ENCODE assay signal across 7 mouse cellular contexts in the genomic region with DNA sequence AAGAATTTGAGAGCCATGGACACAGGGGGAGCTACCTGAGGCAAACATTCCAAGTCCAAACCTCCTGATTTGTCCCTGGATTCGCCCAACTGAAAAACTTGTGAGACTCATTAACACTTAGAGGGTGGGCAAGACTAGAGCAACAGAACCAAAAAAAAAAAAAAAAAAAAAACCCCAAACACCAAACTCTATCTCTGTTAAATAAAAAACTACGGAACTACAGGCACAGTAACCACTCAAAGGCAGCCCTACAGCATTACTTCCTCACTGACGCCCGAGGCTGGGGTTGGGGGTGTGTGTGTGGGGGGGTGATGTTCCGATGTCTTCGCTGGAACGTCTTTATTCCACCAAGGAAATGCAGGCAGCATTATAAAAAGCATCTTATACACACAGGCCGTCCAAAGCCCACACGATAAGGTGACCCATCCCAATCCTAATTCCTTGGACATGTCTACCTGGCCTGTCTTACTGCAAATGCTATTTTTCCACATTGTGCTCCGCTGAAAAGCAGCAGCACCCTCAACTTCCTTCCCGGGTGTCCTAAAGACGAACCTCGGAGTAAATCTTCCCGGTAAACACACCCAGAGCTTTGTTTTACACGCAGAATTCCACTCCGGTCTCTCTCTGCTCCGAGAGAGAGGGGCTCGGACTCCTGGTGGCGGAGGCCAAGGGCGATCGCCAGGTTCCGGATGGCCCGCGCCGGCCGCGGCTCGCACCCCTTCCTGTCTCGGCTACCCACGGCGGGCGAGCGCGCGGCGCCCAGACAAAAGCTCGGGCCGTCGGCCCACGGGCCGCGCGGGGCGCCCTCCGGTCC. TPM values are rescaled to one million over a fixed set of nuclear protein-coding genes. Genes with fewer than 3 reads are reported as not detected.
DNase-seq lines count a peak whose midpoint lies in the region; ATAC-seq and TF ChIP-seq lines count a peak whose summit lies in the region.

No protein-coding gene starts in this region.

- peak overlapping the region; percentile 49 for H3K4me3 ChIP-seq in C2C12 (ENCODE audit: insufficient read depth, poor library complexity, severe bottlenecking)
- peak overlapping the region; percentile 84 for H3K4me3 ChIP-seq in hindbrain, embryonic 11.5 days (ENCODE audit: low read depth, low read length)
- peak overlapping the region; percentile 72 for H3K4me3 ChIP-seq in liver, embryonic 16.5 days (ENCODE audit: low read depth, low read length)
- peak overlapping the region; percentile 87 for H3K4me3 ChIP-seq in neural tube, embryonic 15.5 days (replicated peaks)

- no peaks in the 10 kb centered on the region for H3K9me3 ChIP-seq in hindbrain, embryonic 11.5 days (ENCODE audit: control insufficient read depth, low read length)
- no peaks in the 10 kb centered on the region for H3K9me3 ChIP-seq in liver, embryonic 16.5 days (replicated peaks; ENCODE audit: control insufficient read depth, low read length)
- H3K9me3 ChIP-seq in neural tube, embryonic 15.5 days (replicated peaks): no peaks in the 10 kb centered on the region

- H3ac ChIP-seq in C2C12 (ENCODE audit: control insufficient read depth, insufficient read length, low read depth): peak overlapping the region; percentile 87

- H3K27ac ChIP-seq in hindbrain, embryonic 11.5 days (ENCODE audit: low read depth, low read length): peak overlapping the region; percentile 92
- peak overlapping the region; percentile 71 for H3K27ac ChIP-seq in liver, embryonic 16.5 days (ENCODE audit: low read length)
- peak overlapping the region; percentile 95 for H3K27ac ChIP-seq in neural tube, embryonic 15.5 days (replicated peaks)

- H3K79me3 ChIP-seq in C2C12 (ENCODE audit: low read depth): peaks cover 10% of the 10 kb centered on the region

- no peak for TF ChIP-seq CTCF in C2C12 (IDR thresholded peaks at IDR 0.05; ENCODE audit: control insufficient read depth, insufficient read depth, insufficient read length)

- H3K9ac ChIP-seq in hindbrain, embryonic 11.5 days (ENCODE audit: low read depth, low read length): peak overlapping the region; percentile 92
- peak overlapping the region; percentile 74 for H3K9ac ChIP-seq in liver, embryonic 16.5 days (ENCODE audit: low read depth, low read length)
- H3K9ac ChIP-seq in neural tube, embryonic 15.5 days (replicated peaks): peak overlapping the region; percentile 84

- H3K4me1 ChIP-seq in hindbrain, embryonic 11.5 days (replicated peaks; ENCODE audit: control insufficient read depth, insufficient read depth, low read length): peaks cover 4% of the 10 kb centered on the region; the same call in 1 of the 2 replicates
- H3K4me1 ChIP-seq in liver, embryonic 16.5 days (ENCODE audit: control insufficient read depth, low read depth, low read length): peaks cover 54% of the 10 kb centered on the region
- peaks cover 47% of the 10 kb centered on the region for H3K4me1 ChIP-seq in neural tube, embryonic 15.5 days

- H3K36me3 ChIP-seq in C2C12 (ENCODE audit: control insufficient read depth, insufficient read depth): no peaks in the 10 kb centered on the region
- no peaks in the 10 kb centered on the region for H3K36me3 ChIP-seq in hindbrain, embryonic 11.5 days (ENCODE audit: control insufficient read depth, insufficient read depth, low read length)
- no peaks in the 10 kb centered on the region for H3K36me3 ChIP-seq in liver, embryonic 16.5 days (ENCODE audit: control insufficient read depth, insufficient read depth)
- no peaks in the 10 kb centered on the region for H3K36me3 ChIP-seq in neural tube, embryonic 15.5 days

- ATAC-seq in hindbrain, embryonic 11.5 days (ENCODE audit: low FRiP score): no peak
- no peak for ATAC-seq in liver, embryonic 16.5 days (ENCODE audit: low read depth)
- ATAC-seq in neural tube, embryonic 15.5 days (ENCODE audit: low FRiP score): no peak

- no peaks in the 10 kb centered on the region for H3K27me3 ChIP-seq in C2C12 (ENCODE audit: control insufficient read depth, insufficient read depth, insufficient read length)
- H3K27me3 ChIP-seq in hindbrain, embryonic 11.5 days (ENCODE audit: control insufficient read depth, insufficient read depth, low read length): no peaks in the 10 kb centered on the region
- H3K27me3 ChIP-seq in liver, embryonic 16.5 days (ENCODE audit: control insufficient read depth, insufficient read depth, low read depth, low read length): no peaks in the 10 kb centered on the region
- no peaks in the 10 kb centered on the region for H3K27me3 ChIP-seq in neural tube, embryonic 15.5 days (replicated peaks)

- DNase-seq in 416B (ENCODE audit: low read depth): peak; percentile 62
- DNase-seq in embryo, embryonic 9.5 days (ENCODE audit: extremely low spot score): peak; percentile 47
- DNase-seq in hindbrain, embryonic 11.5 days (ENCODE audit: low spot score): peak; percentile 62
- DNase-seq in layer of hippocampus, adult 18-20 months (ENCODE audit: low spot score in 2 of 2): no peak

- peak overlapping the region; percentile 73 for H3K4me2 ChIP-seq in hindbrain, embryonic 11.5 days (replicated peaks; ENCODE audit: low read depth, low read length)
- peak overlapping the region; percentile 90 for H3K4me2 ChIP-seq in liver, embryonic 16.5 days (ENCODE audit: low read depth, low read length)
- peak overlapping the region; percentile 83 for H3K4me2 ChIP-seq in neural tube, embryonic 15.5 days

- WGBS in hindbrain, embryonic 11.5 days: 5% methylated on average over 45 of the region's 45 CpGs
- under 1% methylated on average over 45 of the region's 45 CpGs for WGBS in liver, embryonic 16.5 days (ENCODE audit: insufficient replicate concordance)
- WGBS in neural tube, embryonic 15.5 days: 3% methylated on average over 31 of the region's 45 CpGs

- H3K79me2 ChIP-seq in C2C12 (ENCODE audit: control insufficient read depth, insufficient read depth): peaks cover 41% of the 10 kb centered on the region

TF ChIP-seq in C2C12, 6 proteins besides CTCF, POLR2A, EP300 and RAD21:
- TF ChIP-seq FOSL1 (IDR thresholded peaks at IDR 0.05; ENCODE audit: insufficient read depth, low read length, poor library complexity, severe bottlenecking) (no peak), MAX (IDR thresholded peaks at IDR 0.05) (no peak), MYOD1 (IDR thresholded peaks at IDR 0.05; ENCODE audit: control insufficient read depth, insufficient read length, low read depth) (no peak), CEBPB (IDR thresholded peaks at IDR 0.05; ENCODE audit: low read depth) (no peak), MYOG (IDR thresholded peaks at IDR 0.05; ENCODE audit: control insufficient read depth, extremely low read depth, insufficient read length) (no peak), USF1 (IDR thresholded peaks at IDR 0.05; ENCODE audit: low read depth) (no peak)

RNA-seq across cellular contexts. Expression of gene Rnf34, which starts 49.3 kb away (rescaled TPM):
- 8.1 TPM for polyA plus RNA-seq in C2C12 (2012; fragmentation: generic; extraction: Trizol)
- 56.8 and 61.5 TPM in 2 replicates for polyA plus RNA-seq in hindbrain, embryonic 11.5 days (2014; fragmentation: Nextera tagmentation; extraction: Ambion mirVana)
- 10.5 and 10.6 TPM in 2 replicates for polyA plus RNA-seq in liver, embryonic 16.5 days (2015; fragmentation: Nextera tagmentation; extraction: Ambion mirVana)
- 41.4 and 43.6 TPM in 2 replicates for polyA plus RNA-seq in neural tube, embryonic 15.5 days (2015; fragmentation: Nextera tagmentation; extraction: Ambion mirVana)
- total RNA-seq in layer of hippocampus, adult 18-20 months (2021): 10 to 100 TPM; 50.2 to 71.5 TPM

Comparison
In these comparisons a context has a peak if more than half of its experiments do, and no peak if none do; other contexts are left out.
1. DNase-seq: peak in 416B (single experiment), embryo, embryonic 9.5 days (single experiment) and hindbrain, embryonic 11.5 days (single experiment); none in layer of hippocampus, adult 18-20 months (0 of 2).
2. Peak in every context shown above with its lines, with median percentiles within 50 percentile points of each other: H3K4me3 ChIP-seq, H3K27ac ChIP-seq, H3K4me2 ChIP-seq and H3K9ac ChIP-seq.